Mouse (Mus musculus): ENCODE measurements around the gene Aldh16a1.

GRCm38 (mm10) chr7:45147267-45147666, 7.1 kb downstream of the Aldh16a1 start:
- TF ChIP-seq POLR2A (IDR thresholded peaks at IDR 0.05; ENCODE audit: insufficient read depth, low read depth, low read length), result no peak
- TF ChIP-seq CTCF (IDR thresholded peaks at IDR 0.05; ENCODE audit: insufficient read depth, low read depth, low read length), result no peak
